Mouse (Mus musculus): ENCODE data around the gene Cd274. TPM values are rescaled to one million over a fixed set of nuclear protein-coding genes. Genes with fewer than 3 reads are reported as not detected.
"Not testable (repeated sequence)": the region's sequence is repeated elsewhere in the genome, so short reads cannot be mapped to it uniquely, and the experiment has no call there.

Gene Cd274
- polyA plus RNA-seq, 1 experiment = 1.5 TPM

DNA sequence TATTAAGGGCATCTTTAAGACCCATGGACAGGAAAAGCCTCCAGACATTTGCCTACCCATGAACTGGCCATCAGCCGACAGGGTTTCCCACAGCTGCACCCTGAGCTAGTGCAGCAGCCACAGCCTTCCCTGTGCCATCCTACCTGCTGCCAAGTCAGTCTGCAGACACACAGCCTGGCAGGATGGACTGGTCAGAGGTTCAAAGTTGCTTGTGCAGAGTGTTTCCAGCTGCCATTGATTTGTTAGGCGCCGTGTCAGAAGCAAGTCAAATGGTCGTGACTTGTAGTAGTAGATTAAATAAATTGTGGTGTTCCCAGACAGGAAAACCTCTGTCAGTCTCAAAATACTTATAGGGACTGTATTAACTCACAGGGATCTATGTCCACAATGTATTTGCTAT lies 36.0 kb downstream of the Cd274 start:
- Histone ChIP-seq H3K27me3 (replicated peaks) (no peaks in the 10 kb centered on the region), H3K36me3 (replicated peaks; ENCODE audit: low read length) (no peaks in the 10 kb centered on the region), H3K4me1 (peaks cover 61% of the 10 kb centered on the region), H3K4me3 (replicated peaks) (peak overlapping the region; percentile 76), H3K9me3 (peaks cover under 1% of the 10 kb centered on the region; the same call in 1 of the 2 replicates)
- no peak for TF ChIP-seq FLI1 (IDR thresholded peaks at IDR 0.05; ENCODE audit: low read length)
- TF ChIP-seq GATA1 (IDR thresholded peaks at IDR 0.05; ENCODE audit: borderline replicate concordance, low read length) = no peak

DNA sequence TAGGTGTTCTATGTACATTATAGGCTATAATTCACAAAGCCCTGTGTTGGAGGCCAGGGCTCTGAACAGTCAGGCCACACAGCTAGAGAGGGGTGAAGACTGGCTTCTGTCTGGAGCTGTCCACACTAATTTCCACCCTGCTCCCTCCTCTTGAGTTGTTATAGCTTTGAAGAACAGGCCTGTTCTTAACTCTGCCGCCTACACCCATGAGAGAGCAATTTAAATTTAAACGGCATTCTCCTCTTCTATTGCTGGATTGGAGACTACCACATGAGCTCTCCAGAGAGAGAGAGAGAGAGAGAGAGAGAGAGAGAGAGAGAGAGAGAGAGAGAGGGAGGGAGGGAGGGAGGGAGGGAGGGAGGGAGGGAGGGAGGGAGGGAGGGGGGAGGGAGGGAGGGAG lies 38.1 kb downstream of the Cd274 start:
- no peaks in the 10 kb centered on the region for H3K36me3 ChIP-seq (replicated peaks; ENCODE audit: low read length)
- H3K9me3 ChIP-seq = no peaks in the 10 kb centered on the region
- no peaks in the 10 kb centered on the region for H3K27me3 ChIP-seq (replicated peaks)
- H3K4me1 ChIP-seq = peaks cover 62% of the 10 kb centered on the region
- TF ChIP-seq GATA1 (IDR thresholded peaks at IDR 0.05; ENCODE audit: borderline replicate concordance, low read length) = no peak
- no peak overlapping the region for H3K4me3 ChIP-seq (replicated peaks)

- TF ChIP-seq FLI1 (IDR thresholded peaks at IDR 0.05; ENCODE audit: low read length) = no peak
- no peak for TF ChIP-seq GATA1 (IDR thresholded peaks at IDR 0.05; ENCODE audit: borderline replicate concordance, low read length)
- no peaks in the 10 kb centered on the region for H3K9me3 ChIP-seq
- H3K4me1 ChIP-seq = peaks cover 60% of the 10 kb centered on the region
- no peaks in the 10 kb centered on the region for H3K36me3 ChIP-seq (replicated peaks; ENCODE audit: low read length)
- no peak overlapping the region for H3K4me3 ChIP-seq (replicated peaks)
- no peaks in the 10 kb centered on the region for H3K27me3 ChIP-seq (replicated peaks)
Measured at GRCm38 (mm10) chr19:29406042-29407017, 39.1 kb downstream of the Cd274 start.

GRCm38 (mm10) chr19:29410619-29411018 lies 43.4 kb downstream of the Cd274 start, which contains the start of gene Pdcd1lg2:
Pdcd1lg2 (plus strand) TSS chr19:29410919.
- no peaks in the 10 kb centered on the region for H3K9me3 ChIP-seq
- H3K4me3 ChIP-seq (replicated peaks) = no peak within 1 kb of the TSS

GRCm38 (mm10) chr19:29412476-29413420 lies 45.5 kb downstream of the Cd274 start:
- Histone ChIP-seq H3K27me3 (replicated peaks) (no peaks in the 10 kb centered on the region), H3K9me3 (no peaks in the 10 kb centered on the region), H3K36me3 (replicated peaks; ENCODE audit: low read length) (no peaks in the 10 kb centered on the region), H3K4me1 (peaks cover 56% of the 10 kb centered on the region), H3K4me3 (replicated peaks) (no peak overlapping the region)
- TF ChIP-seq GATA1 (IDR thresholded peaks at IDR 0.05; ENCODE audit: borderline replicate concordance, low read length) = no peak
- no peak for TF ChIP-seq FLI1 (IDR thresholded peaks at IDR 0.05; ENCODE audit: low read length)

More at GRCm38 (mm10) chr19:29410619-29411018, 43.4 kb downstream of the Cd274 start, which contains the start of gene Pdcd1lg2:
- Histone ChIP-seq H3K36me3 (replicated peaks; ENCODE audit: low read length) (no peaks in the 10 kb centered on the region), H3K27me3 (replicated peaks) (no peaks in the 10 kb centered on the region), H3K4me1 (peaks cover 38% of the 10 kb centered on the region)
- TF ChIP-seq GATA1 (IDR thresholded peaks at IDR 0.05; ENCODE audit: borderline replicate concordance, low read length) (no peak), FLI1 (IDR thresholded peaks at IDR 0.05; ENCODE audit: low read length) (no peak)

GRCm38 (mm10) chr19:29414513-29414912 lies 47.3 kb downstream of the Cd274 start:
- no peaks in the 10 kb centered on the region for H3K36me3 ChIP-seq (replicated peaks; ENCODE audit: low read length)
- H3K4me3 ChIP-seq (replicated peaks) = no peak overlapping the region
- H3K27me3 ChIP-seq (replicated peaks) = no peaks in the 10 kb centered on the region
- no peaks in the 10 kb centered on the region for H3K9me3 ChIP-seq
- TF ChIP-seq GATA1 (IDR thresholded peaks at IDR 0.05; ENCODE audit: borderline replicate concordance, low read length) (no peak), FLI1 (IDR thresholded peaks at IDR 0.05; ENCODE audit: low read length) (no peak)
- peaks cover 66% of the 10 kb centered on the region for H3K4me1 ChIP-seq

DNA sequence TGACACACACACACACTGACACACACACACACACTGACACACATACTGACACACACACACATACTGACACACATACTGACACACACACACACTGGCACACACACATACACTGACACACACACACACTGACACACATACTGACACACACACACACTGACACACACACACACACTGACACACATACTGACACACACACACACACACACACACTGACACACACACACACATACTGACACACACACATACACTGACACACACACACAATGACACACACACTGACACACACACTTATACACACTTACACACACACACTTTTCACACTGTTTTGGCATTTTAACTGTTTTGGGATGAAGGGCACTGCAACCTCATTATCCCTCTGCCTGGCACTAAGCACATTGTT lies 47.7 kb downstream of the Cd274 start:
- H3K9me3 ChIP-seq; H3K27me3 ChIP-seq (replicated peaks); H3K36me3 ChIP-seq (replicated peaks; ENCODE audit: low read length); H3K4me3 ChIP-seq (replicated peaks): not testable (repeated sequence)
- peaks cover 67% of the 10 kb centered on the region for H3K4me1 ChIP-seq

- TF ChIP-seq GATA1 (IDR thresholded peaks at IDR 0.05; ENCODE audit: borderline replicate concordance, low read length) = no peak
- H3K4me3 ChIP-seq (replicated peaks) = no peak overlapping the region
- peaks cover 66% of the 10 kb centered on the region for H3K4me1 ChIP-seq
- no peaks in the 10 kb centered on the region for H3K27me3 ChIP-seq (replicated peaks)
- no peaks in the 10 kb centered on the region for H3K9me3 ChIP-seq
- no peaks in the 10 kb centered on the region for H3K36me3 ChIP-seq (replicated peaks; ENCODE audit: low read length)
Measured at GRCm38 (mm10) chr19:29416393-29416902, 49.2 kb downstream of the Cd274 start.

DNA sequence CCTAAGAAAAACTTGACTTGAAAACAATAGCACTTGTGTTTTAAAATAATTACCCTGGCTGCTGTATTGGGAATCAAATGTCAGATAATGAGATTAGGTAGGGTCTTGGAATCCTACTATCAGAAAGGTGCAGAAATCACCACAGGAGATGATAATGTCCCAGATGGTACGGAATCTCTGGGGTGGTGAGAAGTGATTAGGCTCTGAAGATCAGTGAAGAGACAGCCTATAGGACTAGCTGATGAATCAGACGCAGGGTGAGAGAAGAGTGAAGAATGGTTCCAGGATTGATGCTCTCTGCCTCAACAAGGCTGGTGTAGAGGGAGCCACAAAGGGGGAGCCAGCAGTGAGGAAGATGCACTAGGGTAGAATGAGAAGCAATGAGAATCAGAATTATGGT lies 49.9 kb downstream of the Cd274 start:
- H3K27me3 ChIP-seq (replicated peaks) = no peaks in the 10 kb centered on the region
- no peaks in the 10 kb centered on the region for H3K36me3 ChIP-seq (replicated peaks; ENCODE audit: low read length)
- H3K9me3 ChIP-seq = no peaks in the 10 kb centered on the region
- H3K4me3 ChIP-seq (replicated peaks) = peak overlapping the region; percentile 81
- peaks cover 72% of the 10 kb centered on the region for H3K4me1 ChIP-seq
- TF ChIP-seq GATA1 (IDR thresholded peaks at IDR 0.05; ENCODE audit: borderline replicate concordance, low read length) (no peak), FLI1 (IDR thresholded peaks at IDR 0.05; ENCODE audit: low read length) (no peak)
